8 mouse cellular contexts compared by ENCODE assay signal in genomic region chr7:110122289-110122564, GRCm38 (mm10). TPM values are rescaled to one million over a fixed set of nuclear protein-coding genes. Genes with fewer than 3 reads are reported as not detected.
DNase-seq lines count a peak whose midpoint lies in the region; ATAC-seq and TF ChIP-seq lines count a peak whose summit lies in the region.

No protein-coding gene starts in this region.

- DNase-seq in kidney, adult 9 months = no peak
- peak; percentile 71 for DNase-seq in G1E (ENCODE audit: low spot score)
- no peak for DNase-seq in forebrain, embryonic 11.5 days (ENCODE audit: low spot score)
- DNase-seq in yolk sac, embryonic 10.5 days (ENCODE audit: low spot score) = no peak
- DNase-seq in Muller cell, postnatal 12 days (ENCODE audit: inconsistent ontology term) = no peak

- H3K9me3 ChIP-seq in kidney, embryonic 15.5 days (replicated peaks) = no peaks in the 10 kb centered on the region
- no peaks in the 10 kb centered on the region for H3K9me3 ChIP-seq in G1E (replicated peaks)
- no peaks in the 10 kb centered on the region for H3K9me3 ChIP-seq in forebrain, embryonic 11.5 days (ENCODE audit: control insufficient read depth, low read length)
- H3K9me3 ChIP-seq in liver, embryonic 12.5 days (replicated peaks) = no peaks in the 10 kb centered on the region

- H3K36me3 ChIP-seq in kidney, embryonic 15.5 days = peaks cover 11% of the 10 kb centered on the region
- peaks cover 16% of the 10 kb centered on the region for H3K36me3 ChIP-seq in G1E (replicated peaks)
- H3K36me3 ChIP-seq in forebrain, embryonic 11.5 days (ENCODE audit: control insufficient read depth, insufficient read depth, low read length) = no peaks in the 10 kb centered on the region; the same call in 1 of the 2 replicates
- H3K36me3 ChIP-seq in liver, embryonic 12.5 days = peaks cover 17% of the 10 kb centered on the region

- under 1% methylated on average over 26 of the region's 27 CpGs for WGBS in kidney, embryonic 15.5 days
- WGBS in forebrain, embryonic 11.5 days = 0% methylated on average over 25 of the region's 27 CpGs
- under 1% methylated on average over 27 of the region's 27 CpGs for WGBS in liver, embryonic 12.5 days (ENCODE audit: insufficient replicate concordance)

- no peaks in the 10 kb centered on the region for H3K27me3 ChIP-seq in kidney, embryonic 15.5 days
- H3K27me3 ChIP-seq in G1E (ENCODE audit: insufficient read depth, low read length) = no peaks in the 10 kb centered on the region
- no peaks in the 10 kb centered on the region for H3K27me3 ChIP-seq in forebrain, embryonic 11.5 days (ENCODE audit: control insufficient read depth, insufficient read depth, low read length)
- no peaks in the 10 kb centered on the region for H3K27me3 ChIP-seq in liver, embryonic 12.5 days (replicated peaks)

- peak overlapping the region; percentile 92 for H3K9ac ChIP-seq in kidney, embryonic 15.5 days
- H3K9ac ChIP-seq in forebrain, embryonic 11.5 days (ENCODE audit: low read length) = peak overlapping the region; percentile 95
- peak overlapping the region; percentile 94 for H3K9ac ChIP-seq in liver, embryonic 12.5 days

- peak overlapping the region; percentile 72 for H3K4me2 ChIP-seq in kidney, embryonic 15.5 days
- H3K4me2 ChIP-seq in forebrain, embryonic 11.5 days (ENCODE audit: low read depth, low read length, severe bottlenecking) = peak overlapping the region; percentile 62
- H3K4me2 ChIP-seq in liver, embryonic 12.5 days = peak overlapping the region; percentile 83

- H3K27ac ChIP-seq in kidney, embryonic 15.5 days = peak overlapping the region; percentile 96
- H3K27ac ChIP-seq in forebrain, embryonic 11.5 days (ENCODE audit: low read depth, low read length) = peak overlapping the region; percentile 90
- peak overlapping the region; percentile 94 for H3K27ac ChIP-seq in liver, embryonic 12.5 days

- no peak; the same call in 1 of the 2 replicates for ATAC-seq in kidney, embryonic 15.5 days (replicated peaks; ENCODE audit: low FRiP score)
- ATAC-seq in G1E (ENCODE audit: extremely low read depth, insufficient number of reproducible peaks, low FRiP score, poor library complexity, severe bottlenecking) = no peak
- ATAC-seq in forebrain, embryonic 11.5 days (replicated peaks; ENCODE audit: low FRiP score) = peak; percentile 22
- ATAC-seq in liver, embryonic 12.5 days = no peak
- no peak for ATAC-seq in activated CD4-positive, CD25-positive, alpha-beta regulatory T cell, adult 4 months

- no peak for TF ChIP-seq CTCF in G1E (IDR thresholded peaks at IDR 0.05; ENCODE audit: low read depth, low read length)

- H3K4me3 ChIP-seq in kidney, embryonic 15.5 days (replicated peaks) = peak overlapping the region; percentile 99
- peak overlapping the region; percentile 95 for H3K4me3 ChIP-seq in G1E (ENCODE audit: low read depth, low read length)
- H3K4me3 ChIP-seq in forebrain, embryonic 11.5 days (ENCODE audit: low read depth, low read length) = peak overlapping the region; percentile 98
- peak overlapping the region; percentile 96 for H3K4me3 ChIP-seq in liver, embryonic 12.5 days

- H3K4me1 ChIP-seq in kidney, embryonic 15.5 days = peaks cover 18% of the 10 kb centered on the region
- H3K4me1 ChIP-seq in G1E (ENCODE audit: insufficient read depth, low read depth, low read length) = peaks cover 26% of the 10 kb centered on the region
- peaks cover 2% of the 10 kb centered on the region; the same call in 1 of the 2 replicates for H3K4me1 ChIP-seq in forebrain, embryonic 11.5 days (replicated peaks; ENCODE audit: control insufficient read depth, insufficient read depth, low read length)
- peaks cover 27% of the 10 kb centered on the region for H3K4me1 ChIP-seq in liver, embryonic 12.5 days

RNA-seq across cellular contexts. Expression of gene Wee1, which starts 0.4 kb away (rescaled TPM):
- polyA plus RNA-seq in kidney, embryonic 15.5 days (2015; fragmentation: Nextera tagmentation; extraction: Ambion mirVana) = 25.1 and 26.6 TPM in 2 replicates
- total RNA-seq in G1E (2014; fragmentation: Nextera tagmentation) = 82.1 and 86.6 TPM in 2 replicates
- 21.3 TPM in 2 replicates for total RNA-seq in G1E (2017)
- 32.7 and 39.4 TPM in 2 replicates for polyA plus RNA-seq in G1E (2012)
- 42.3 and 45.6 TPM in 2 replicates for polyA plus RNA-seq in forebrain, embryonic 11.5 days (2014; fragmentation: Nextera tagmentation; extraction: Ambion mirVana)
- polyA plus RNA-seq in liver, embryonic 12.5 days (2016; fragmentation: Nextera tagmentation; extraction: Ambion mirVana) = 23.6 and 24.9 TPM in 2 replicates
- 1 to 10 TPM; 2.4 to 3.0 TPM for polyA plus RNA-seq in activated CD4-positive, CD25-positive, alpha-beta regulatory T cell, adult 4 months (2017; shearing (Covaris generic))
